Mouse (Mus musculus) thymus, postnatal 36 days (tissue): ENCODE data around the gene Zfp36l2.

Experiments
- DNase-seq, 2 experiments: peaks; one replicate each; pipeline ENCODE4 v3.0.0; 2022; ENCODE audit warnings: mixed read lengths in 2 of 2

Zfp36l2 gene

DNA sequence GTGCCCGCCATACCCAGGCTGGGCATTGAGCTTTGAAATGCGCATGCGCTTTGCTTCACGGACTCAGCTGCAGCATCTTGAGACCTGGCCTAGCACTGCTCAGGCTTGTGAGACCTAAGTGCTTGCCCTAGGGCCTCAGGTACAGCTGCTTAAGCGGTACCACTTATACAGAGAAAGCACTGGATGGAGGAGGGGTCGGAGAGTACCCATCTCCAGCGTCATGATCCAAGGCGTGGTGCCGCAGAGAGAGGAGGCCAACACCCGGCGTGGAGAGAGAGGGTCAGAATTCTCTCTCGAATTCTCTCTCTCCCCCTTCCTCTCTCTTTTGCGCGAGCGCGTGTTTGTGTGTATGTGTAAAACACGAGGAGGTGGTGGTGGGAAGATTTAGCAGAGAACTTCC is 12.6 kb downstream of the Zfp36l2 start:
- peak in 1 of 2 experiments; percentile 1 for DNase-seq

DNA sequence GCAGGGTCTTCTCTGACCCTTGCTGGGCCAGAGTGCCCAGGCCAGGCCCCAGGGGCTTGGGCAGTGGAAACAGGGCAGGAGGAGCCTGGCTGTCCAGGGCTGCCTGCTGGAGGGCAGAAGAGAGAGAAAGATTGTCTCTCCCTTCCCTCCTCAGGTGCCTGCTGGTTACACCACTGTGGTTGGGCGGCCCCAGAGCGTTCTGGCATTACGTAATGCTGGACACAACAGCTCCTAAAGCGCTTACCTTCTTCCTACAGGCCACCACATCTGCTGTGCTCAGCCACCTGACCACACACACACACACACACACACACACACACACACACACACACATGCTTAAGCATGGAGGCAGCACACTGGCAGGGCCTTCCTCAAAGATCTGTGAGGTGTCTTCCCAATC is 20.4 kb downstream of the Zfp36l2 start:
- peak; percentile 2 to 4 for DNase-seq

- DNase-seq, result peak; percentile 28 to 46
These were observed 21.4 kb downstream of the Zfp36l2 start for GRCm38 (mm10) chr17:84166135-84166860.

DNA sequence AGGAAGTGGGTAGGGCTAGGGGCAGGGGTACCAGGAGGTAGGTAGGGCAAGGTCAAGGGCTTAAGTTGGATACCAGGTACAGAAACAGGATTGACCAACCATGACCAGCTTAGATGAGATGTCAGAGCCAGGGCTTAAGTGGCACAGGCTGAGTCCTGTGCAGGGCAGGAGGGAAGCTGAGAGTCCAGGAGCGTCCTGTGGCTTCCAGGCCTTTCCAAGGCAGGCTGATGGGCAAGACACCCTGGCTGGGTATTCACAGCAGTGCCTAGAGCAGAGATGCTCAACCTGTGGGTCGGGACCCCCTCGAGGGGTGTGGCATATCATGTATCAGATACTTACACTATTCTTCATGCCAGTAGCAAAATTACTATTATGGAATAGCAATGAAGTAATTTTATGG is 22.0 kb downstream of the Zfp36l2 start:
- peak; percentile 3 to 17 for DNase-seq

DNA sequence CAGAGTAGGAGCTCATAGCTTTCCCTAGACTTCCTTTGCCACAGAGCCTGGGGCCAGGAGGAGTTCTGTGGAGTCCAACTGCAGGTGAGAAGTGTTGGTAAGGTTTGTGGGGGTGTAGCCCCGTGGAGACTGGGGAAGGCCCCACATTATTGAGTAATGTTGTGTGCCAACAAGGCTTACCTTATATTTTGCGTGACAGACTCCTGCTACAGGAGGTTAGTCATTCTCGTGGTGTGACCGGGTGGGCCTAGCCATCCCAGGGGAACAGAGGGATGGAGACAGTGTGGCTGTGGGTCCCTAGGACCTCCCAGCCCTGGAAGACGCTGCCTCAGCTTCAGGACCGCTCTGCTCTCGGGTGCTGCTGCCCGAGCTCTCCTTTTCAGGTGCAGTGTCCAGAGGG is 23.6 kb downstream of the Zfp36l2 start:
- DNase-seq, result peak; percentile 6 to 10

- DNase-seq, result peak; percentile 57 to 63
These were observed 24.5 kb downstream of the Zfp36l2 start for GRCm38 (mm10) chr17:84163066-84163785.

- peak in 1 of 2 experiments; percentile 9 for DNase-seq
These were observed 25.5 kb downstream of the Zfp36l2 start for GRCm38 (mm10) chr17:84162211-84162760.

- DNase-seq, result peak; percentile 57 to 72
These were observed 26.4 kb downstream of the Zfp36l2 start for GRCm38 (mm10) chr17:84161231-84161854.

- peak in 1 of 2 experiments; percentile 4 for DNase-seq
These were observed 28.9 kb downstream of the Zfp36l2 start for GRCm38 (mm10) chr17:84158891-84159290.

DNA sequence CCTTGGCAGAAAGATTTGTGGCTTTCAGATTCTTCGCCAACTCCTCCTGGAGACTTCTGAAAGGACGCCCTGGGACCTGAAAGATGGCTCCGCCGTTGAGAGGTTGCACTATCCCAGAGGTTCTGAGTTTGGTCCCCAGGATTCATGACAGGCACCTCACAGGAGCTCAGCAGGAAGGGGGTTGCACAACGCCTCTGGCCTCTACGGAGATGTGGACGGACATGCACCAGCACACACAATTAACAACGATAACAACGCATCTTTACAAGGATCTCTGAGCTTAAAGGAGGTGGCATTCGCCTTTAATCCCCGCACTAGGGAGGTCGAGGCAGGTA is 29.3 kb downstream of the Zfp36l2 start:
- peak in 1 of 2 experiments; percentile 10 for DNase-seq

GRCm38 (mm10) chr17:84157743-84158460 is 29.8 kb downstream of the Zfp36l2 start:
- DNase-seq, result peak; percentile 22 to 24

GRCm38 (mm10) chr17:84156748-84157742 is 30.7 kb downstream of the Zfp36l2 start:
- peak; percentile 17 to 22 for DNase-seq

- DNase-seq, result peak in 1 of 2 experiments; percentile 30
These were observed 31.5 kb downstream of the Zfp36l2 start for GRCm38 (mm10) chr17:84156227-84156573.

- peak in 1 of 2 experiments; percentile 17 for DNase-seq
These were observed 32.1 kb downstream of the Zfp36l2 start for GRCm38 (mm10) chr17:84155516-84156226.

DNA sequence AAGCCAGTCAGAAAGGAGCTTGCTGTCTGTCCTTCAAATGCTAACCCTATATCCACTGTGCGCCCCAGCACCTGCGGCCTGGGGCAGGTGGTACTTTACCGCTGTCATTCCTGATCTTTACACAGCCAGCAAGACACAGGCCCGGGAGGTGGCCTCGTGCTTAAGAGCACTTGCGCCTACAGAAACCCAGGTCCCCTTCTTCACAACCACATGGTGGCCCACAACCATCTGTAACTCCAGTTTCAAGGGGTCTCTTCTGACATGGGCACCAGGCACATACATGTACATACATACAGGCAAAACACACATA is 32.8 kb downstream of the Zfp36l2 start:
- DNase-seq, result no peak

DNA sequence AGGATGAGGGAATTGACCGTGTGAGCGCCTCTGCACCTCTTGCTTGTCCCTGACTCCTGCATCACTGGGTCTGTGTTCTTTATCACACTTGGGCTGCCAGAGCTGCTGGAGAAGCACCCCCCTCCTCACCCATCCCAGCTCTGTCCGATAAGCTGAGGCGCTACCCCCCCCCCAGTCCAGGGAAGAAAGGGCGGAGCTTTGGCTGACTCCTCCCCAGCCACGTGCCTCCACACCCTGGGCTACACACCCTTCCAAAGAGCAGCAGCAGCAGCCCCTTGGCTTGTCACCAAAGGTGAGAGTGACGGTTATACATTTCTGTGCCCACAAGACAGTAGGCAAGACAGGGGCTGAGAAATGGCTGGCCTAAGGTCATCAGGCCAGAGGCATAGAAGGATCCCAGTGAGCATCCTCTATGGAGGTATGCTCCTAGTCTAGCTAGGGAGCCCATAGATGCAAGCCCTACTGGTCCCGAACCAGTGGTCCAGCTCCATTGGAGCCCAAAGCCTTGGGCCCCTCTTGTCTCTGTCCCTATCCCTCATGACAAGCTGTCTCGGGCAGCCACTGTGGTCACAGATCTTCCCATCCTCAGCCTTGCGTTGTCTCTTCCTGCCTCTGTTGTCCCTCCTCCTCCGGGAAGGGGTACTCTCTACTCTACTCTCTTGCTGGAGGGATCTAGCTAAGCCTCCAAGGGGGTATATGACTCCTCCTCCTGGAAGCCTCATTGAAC is 33.3 kb downstream of the Zfp36l2 start:
- peak; percentile 24 to 26 for DNase-seq

DNA sequence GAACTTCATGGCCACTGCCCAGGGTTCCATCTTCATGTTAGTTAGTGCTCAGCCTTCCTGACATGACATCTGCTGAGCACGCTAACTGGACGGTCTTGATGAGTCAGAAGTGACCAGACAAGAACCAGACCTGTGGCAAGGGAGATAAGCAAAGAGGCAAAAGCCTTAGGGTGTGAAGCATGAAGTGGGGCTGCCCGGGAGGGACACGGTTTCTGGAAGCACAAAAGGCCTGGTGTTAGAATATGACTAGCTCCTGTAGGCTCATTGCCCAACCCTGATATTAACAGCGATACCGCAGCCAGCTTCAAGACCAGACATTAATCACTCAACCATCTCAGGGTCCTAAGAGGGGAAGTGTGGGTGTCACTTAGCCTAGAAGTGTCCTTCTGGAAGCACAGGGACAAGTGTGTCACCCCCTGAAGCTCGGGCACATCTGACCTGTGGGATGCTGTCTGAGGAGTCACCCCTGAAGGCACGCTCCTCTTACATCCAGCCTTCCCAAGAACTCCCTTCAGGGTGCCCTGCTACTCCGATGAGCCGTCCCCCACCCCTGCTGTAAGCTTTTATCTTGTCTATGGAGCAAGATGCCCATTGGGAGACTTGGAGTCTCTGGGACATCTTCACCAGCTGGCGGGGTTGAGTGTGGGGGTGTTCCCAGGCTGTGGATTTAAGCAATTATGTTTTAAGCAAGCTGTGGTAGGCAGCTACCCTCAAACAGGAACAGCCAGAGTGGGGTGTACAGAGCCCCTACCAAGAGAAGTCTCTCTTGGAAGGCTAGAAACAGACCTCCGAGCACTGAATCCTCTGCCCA is 34.6 kb downstream of the Zfp36l2 start:
- peak; percentile 7 to 16 for DNase-seq

DNA sequence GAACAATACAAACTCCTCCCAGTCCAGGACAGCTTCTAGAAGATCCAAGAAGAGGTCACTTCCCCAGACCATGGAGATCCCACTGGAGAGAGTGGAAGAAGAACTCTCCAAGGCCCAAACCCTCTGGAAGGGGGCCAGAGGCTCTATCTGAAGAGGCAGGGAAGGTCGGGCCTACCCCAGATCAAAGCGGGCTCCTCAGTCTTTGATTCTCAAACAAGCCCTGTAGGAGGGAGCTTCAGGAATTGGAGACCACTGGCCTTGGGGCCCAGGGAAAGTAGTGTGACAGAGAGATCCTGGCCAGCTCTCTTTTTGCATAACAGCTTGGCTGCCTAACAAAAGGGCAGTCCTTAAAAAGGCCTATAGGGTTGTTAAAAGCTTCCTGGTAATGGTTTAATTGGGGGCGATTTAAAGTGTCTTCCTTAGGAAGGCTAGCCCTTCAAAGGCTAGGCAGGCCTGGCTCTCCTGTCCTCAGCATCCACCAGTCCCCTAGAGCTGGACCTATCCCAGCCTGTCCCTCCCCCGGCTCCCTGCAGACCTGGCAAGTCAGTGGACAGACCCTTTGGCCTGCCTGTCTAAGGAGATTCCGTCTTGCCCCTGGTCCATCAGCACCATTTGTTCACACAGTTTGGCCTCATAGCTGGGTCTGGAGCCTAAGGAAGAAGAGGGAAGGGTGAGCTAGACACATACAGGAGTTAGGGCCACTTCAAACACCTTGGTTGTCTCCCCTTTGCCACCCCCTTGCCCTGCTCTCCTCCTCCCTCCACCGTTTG is 35.4 kb downstream of the Zfp36l2 start:
- peak; percentile 2 to 11 for DNase-seq

DNA sequence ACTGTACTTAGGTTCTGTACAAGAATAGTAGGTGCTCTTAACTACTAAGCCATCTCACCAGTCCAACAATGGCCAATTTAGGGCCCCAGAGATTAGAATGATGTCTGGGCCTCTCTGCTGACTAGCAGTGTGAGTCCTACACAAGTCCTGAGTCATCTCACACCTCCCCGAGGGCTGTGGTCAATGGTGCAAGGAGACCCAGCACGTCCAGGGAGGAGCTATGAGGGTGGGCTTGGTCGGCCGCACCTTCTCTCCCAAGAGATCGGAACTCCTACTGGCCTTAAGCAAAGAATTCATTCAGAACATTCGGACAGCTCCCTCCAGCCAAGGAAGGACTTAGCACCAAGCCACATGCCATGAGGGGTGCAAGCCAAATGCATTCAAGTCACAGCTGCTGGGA is 36.4 kb downstream of the Zfp36l2 start:
- DNase-seq, result peak in 1 of 2 experiments; percentile 7
